Mouse (Mus musculus) midbrain, embryonic 15.5 days (tissue): ENCODE results near the gene Ring1. TPM values are rescaled to one million over a fixed set of nuclear protein-coding genes. Genes with fewer than 3 reads are reported as not detected.
A peak's percentile ranks its signal among the peaks of the same experiment; 100 is the strongest.

Experiments used
- ATAC-seq: fragments of 200-750 bp; cut with Nextera tagmentation; replicated peaks from 2 replicates; pipeline ENCODE4 v1.8.0; 2017; ENCODE audit warnings: moderate TSS enrichment
- H3K27ac ChIP-seq: fragments of 300-500 bp; sonication (generic); 2 replicates; pipeline ENCODE4 v1.5.1; 2015; ENCODE audit warnings: mild to moderate bottlenecking, inconsistent platforms
- H3K27me3 ChIP-seq: fragments of 300-500 bp; sonication (generic); replicated peaks from 2 replicates; pipeline ENCODE4 v1.6.1; 2015; ENCODE audit warnings: inconsistent platforms
- H3K36me3 ChIP-seq: fragments of 300-500 bp; sonication (generic); replicated peaks from 2 replicates; pipeline ENCODE4 v1.6.1; 2015; ENCODE audit warnings: inconsistent platforms
- H3K4me1 ChIP-seq: fragments of 300-500 bp; sonication (generic); 2 replicates; pipeline ENCODE4 v1.6.1; 2015; ENCODE audit warnings: inconsistent platforms
- H3K4me2 ChIP-seq: fragments of 300-500 bp; sonication (generic); 2 replicates; pipeline ENCODE4 v1.6.1; 2015; ENCODE audit warnings: inconsistent platforms, mild to moderate bottlenecking, moderate library complexity
- H3K4me3 ChIP-seq: fragments of 300-500 bp; sonication (generic); 2 replicates; pipeline ENCODE4 v1.5.1; 2015; ENCODE audit warnings: mild to moderate bottlenecking, inconsistent platforms
- H3K9ac ChIP-seq: fragments of 300-500 bp; sonication (generic); 2 replicates; pipeline ENCODE4 v1.6.1; 2015; ENCODE audit warnings: mild to moderate bottlenecking, inconsistent platforms
- H3K9me3 ChIP-seq: fragments of 300-500 bp; sonication (generic); 2 replicates; pipeline ENCODE4 v1.6.1; 2016; ENCODE audit warnings: inconsistent platforms
- WGBS: fragments of 180-500 bp; shearing (Covaris S2); methylation state at CpG from one replicate; pipeline ENCODE4 v1.1.7; 2015; ENCODE audit warnings: mixed read lengths; 5-methylcytosine and 5-hydroxymethylcytosine counted together
- polyA plus RNA-seq: library from polyadenylated mRNA; unstranded; fragments of >200 nt; fragmentation: Nextera tagmentation; extraction: Ambion mirVana; gene quantifications from 2 replicates; pipeline ENCODE4 v1.2.1, GENCODE M21; 2015

Ring1 gene
- polyA plus RNA-seq = 22.8 and 26.3 TPM in 2 replicates

DNA sequence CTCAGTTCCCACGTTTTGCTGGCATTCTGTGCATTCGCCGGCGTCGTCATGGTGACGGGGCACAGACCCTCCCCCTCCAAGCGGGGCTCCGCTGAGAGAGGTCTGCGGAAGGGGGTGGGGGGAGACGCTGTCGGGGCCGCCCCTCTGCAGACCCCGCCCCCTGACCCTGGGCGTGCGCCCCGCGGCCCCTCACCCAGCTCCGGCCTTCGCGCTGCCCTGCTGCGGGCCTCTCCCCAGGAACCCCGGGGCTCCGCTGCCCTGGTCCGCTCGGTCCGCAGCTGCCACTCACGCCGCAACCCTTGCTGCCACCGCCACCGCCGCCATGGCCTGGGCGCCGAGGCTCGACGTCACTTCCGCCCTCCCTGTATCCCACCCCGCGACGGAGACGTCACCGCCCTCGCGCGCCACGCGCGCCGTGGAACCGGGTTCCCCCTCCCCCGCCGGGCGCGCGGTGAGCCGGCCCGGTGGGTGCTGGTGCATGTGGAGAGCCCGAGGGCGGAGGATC is at the start of gene Ring1:
Gene Ring1, minus strand, starts transcription at position 364 of the 505 bp plus-strand sequence.
- Histone ChIP-seq H3K4me2 (peak within 1 kb of the TSS; percentile 90), H3K36me3 (peaks cover 14% of the 10 kb centered on the region; the same call in 1 of the 2 replicates), H3K9me3 (no peaks in the 10 kb centered on the region), H3K4me3 (peak within 1 kb of the TSS; percentile 75), H3K4me1 (peaks cover 58% of the 10 kb centered on the region), H3K27ac (peak within 1 kb of the TSS; percentile 99), H3K27me3 (no peaks in the 10 kb centered on the region), H3K9ac (peak within 1 kb of the TSS; percentile 81)
- WGBS = under 1% methylated on average over 56 of the region's 58 CpGs
- ATAC-seq = peak; percentile 80

DNA sequence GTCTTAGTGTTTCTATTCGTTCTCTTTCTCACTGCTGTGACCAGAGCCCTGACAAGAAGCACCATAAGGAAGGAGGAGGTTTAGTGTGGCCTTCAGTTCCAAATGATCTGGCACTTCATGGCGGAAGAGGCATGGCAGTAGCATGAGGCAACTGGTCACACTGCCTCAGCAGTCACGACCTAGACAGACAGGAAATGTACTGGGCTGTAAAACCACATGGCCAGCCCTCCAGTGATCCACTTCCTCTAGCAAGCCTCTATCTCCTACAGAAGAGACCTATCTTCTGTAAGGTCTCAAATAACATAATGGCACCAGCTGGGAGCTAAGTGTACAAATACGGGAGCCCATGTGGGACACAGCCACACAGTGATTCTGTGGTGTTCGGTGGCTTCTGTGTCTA is 47.6 kb upstream of the Ring1 start:
- peaks cover 7% of the 10 kb centered on the region for H3K27me3 ChIP-seq
- no peaks in the 10 kb centered on the region for H3K36me3 ChIP-seq
- no peak overlapping the region for H3K9ac ChIP-seq
- H3K4me2 ChIP-seq = no peak overlapping the region
- WGBS = 76% methylated on average over 5 of the region's 5 CpGs
- no peak for ATAC-seq
- H3K4me3 ChIP-seq = no peak overlapping the region
- no peaks in the 10 kb centered on the region for H3K9me3 ChIP-seq
- H3K4me1 ChIP-seq = peaks cover 9% of the 10 kb centered on the region
- no peak overlapping the region for H3K27ac ChIP-seq

DNA sequence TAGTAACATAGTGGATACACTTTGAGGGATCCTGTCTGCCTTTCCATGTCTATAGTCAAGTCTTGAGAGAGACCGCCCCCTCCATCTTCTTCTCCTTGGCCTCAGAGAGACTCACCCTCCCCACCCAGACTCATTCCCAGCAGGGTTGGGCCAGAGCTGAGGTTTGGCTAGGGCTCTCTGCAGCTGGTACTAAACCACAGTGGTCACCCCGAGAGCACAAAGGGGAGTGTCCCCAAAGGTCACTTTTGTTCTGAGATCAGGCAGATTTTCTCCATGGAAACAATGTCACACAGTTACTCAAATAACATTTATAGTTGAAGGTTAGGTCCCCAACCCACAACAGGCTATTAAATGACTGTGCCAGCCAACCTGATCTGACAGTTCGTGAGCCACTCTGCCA is 44.4 kb upstream of the Ring1 start:
- no peaks in the 10 kb centered on the region for H3K36me3 ChIP-seq
- no peak overlapping the region for H3K4me2 ChIP-seq
- H3K4me1 ChIP-seq = no peaks in the 10 kb centered on the region
- no peaks in the 10 kb centered on the region for H3K9me3 ChIP-seq
- no peak for ATAC-seq
- H3K27ac ChIP-seq = no peak overlapping the region
- no peaks in the 10 kb centered on the region for H3K27me3 ChIP-seq
- H3K9ac ChIP-seq = no peak overlapping the region
- WGBS = 47% methylated on average over 3 of the region's 3 CpGs
- H3K4me3 ChIP-seq = no peak overlapping the region

DNA sequence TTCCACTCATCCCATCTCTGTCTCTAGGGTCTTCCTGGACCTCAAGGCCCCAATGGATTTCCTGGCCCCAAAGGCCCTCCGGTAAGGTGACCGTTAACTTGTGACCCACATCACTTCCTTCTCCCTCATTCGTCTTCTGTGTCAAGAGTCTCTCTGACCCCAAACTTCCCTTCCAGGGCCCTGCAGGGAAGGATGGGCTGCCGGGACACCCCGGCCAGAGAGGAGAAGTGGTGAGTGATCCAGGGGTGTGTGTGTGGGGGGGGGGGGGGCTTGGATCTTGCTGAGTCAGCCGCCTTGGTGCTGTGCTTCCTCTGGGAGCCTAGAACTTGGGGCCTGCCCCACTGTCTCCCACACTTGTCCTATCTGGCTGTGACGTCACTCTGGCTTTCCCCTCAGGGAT is 32.7 kb upstream of the Ring1 start:
- Histone ChIP-seq H3K4me3 (no peak overlapping the region), H3K9me3 (no peaks in the 10 kb centered on the region), H3K4me1 (no peaks in the 10 kb centered on the region), H3K27me3 (no peaks in the 10 kb centered on the region), H3K4me2 (no peak overlapping the region), H3K36me3 (no peaks in the 10 kb centered on the region), H3K9ac (no peak overlapping the region), H3K27ac (no peak overlapping the region)
- WGBS = 90% methylated on average over 7 of the region's 7 CpGs
- ATAC-seq = no peak

DNA sequence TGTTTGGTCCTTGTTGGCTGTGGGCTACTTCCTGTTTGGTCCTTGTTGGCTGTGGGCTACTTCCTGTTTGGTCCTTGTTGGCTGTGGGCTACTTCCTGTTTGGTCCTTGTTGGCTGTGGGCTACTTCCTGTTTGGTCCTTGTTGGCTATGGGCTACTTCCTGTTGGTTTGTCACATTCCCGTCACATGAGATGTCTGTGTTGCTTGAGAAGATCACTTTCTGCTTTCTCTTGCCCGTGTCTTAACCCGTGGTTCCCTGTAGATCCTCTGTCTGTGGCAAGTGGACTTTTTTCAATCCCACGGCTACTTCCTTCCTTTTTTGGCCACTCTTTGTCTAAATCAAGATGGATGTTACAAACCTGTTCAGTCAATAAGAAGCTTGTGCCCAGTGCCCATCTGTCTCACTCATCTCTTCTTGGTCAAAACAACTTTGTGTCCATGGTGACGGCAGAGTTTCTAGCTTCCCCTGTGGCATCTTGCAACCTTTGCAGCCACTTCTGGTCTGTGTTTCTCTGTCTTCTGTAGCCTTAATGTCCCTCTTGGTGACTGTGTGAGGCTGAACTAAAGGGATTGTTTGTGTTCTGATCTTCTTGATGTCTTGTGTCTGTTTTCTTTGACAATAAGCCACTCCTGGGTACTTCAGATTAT is 23.0 kb upstream of the Ring1 start:
- H3K36me3 ChIP-seq = no peaks in the 10 kb centered on the region
- no peak overlapping the region for H3K9ac ChIP-seq
- H3K9me3 ChIP-seq = no peaks in the 10 kb centered on the region
- no peak for ATAC-seq
- H3K4me2 ChIP-seq = no peak overlapping the region
- H3K4me1 ChIP-seq = no peaks in the 10 kb centered on the region
- WGBS = 93% methylated on average over 5 of the region's 5 CpGs
- no peak overlapping the region for H3K27ac ChIP-seq
- no peaks in the 10 kb centered on the region for H3K27me3 ChIP-seq
- H3K4me3 ChIP-seq = no peak overlapping the region

DNA sequence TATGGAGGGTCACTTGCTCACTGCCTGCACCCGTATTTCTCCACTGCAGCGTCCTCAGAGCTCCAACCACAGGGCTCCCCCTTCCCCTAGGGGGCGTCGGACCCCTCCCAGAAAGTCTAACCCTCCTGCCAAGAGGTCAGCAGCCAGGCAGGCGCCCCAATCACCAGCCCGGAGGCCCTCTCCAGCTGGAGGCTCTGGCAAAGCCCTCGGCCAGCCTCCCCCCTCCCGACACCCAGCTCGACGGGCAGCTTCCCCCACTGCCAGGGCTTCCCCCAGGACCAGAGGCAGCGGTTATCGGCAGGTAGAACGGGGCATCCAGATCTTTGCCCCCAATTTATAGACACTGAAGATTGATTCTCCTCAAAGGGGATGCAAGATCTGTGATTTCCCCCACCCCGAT is 21.5 kb upstream of the Ring1 start:
- Histone ChIP-seq H3K27me3 (no peaks in the 10 kb centered on the region), H3K36me3 (no peaks in the 10 kb centered on the region), H3K4me2 (no peak overlapping the region), H3K4me1 (no peaks in the 10 kb centered on the region), H3K27ac (no peak overlapping the region), H3K4me3 (no peak overlapping the region), H3K9ac (no peak overlapping the region), H3K9me3 (no peaks in the 10 kb centered on the region)
- WGBS = 81% methylated on average over 14 of the region's 14 CpGs
- ATAC-seq = no peak

DNA sequence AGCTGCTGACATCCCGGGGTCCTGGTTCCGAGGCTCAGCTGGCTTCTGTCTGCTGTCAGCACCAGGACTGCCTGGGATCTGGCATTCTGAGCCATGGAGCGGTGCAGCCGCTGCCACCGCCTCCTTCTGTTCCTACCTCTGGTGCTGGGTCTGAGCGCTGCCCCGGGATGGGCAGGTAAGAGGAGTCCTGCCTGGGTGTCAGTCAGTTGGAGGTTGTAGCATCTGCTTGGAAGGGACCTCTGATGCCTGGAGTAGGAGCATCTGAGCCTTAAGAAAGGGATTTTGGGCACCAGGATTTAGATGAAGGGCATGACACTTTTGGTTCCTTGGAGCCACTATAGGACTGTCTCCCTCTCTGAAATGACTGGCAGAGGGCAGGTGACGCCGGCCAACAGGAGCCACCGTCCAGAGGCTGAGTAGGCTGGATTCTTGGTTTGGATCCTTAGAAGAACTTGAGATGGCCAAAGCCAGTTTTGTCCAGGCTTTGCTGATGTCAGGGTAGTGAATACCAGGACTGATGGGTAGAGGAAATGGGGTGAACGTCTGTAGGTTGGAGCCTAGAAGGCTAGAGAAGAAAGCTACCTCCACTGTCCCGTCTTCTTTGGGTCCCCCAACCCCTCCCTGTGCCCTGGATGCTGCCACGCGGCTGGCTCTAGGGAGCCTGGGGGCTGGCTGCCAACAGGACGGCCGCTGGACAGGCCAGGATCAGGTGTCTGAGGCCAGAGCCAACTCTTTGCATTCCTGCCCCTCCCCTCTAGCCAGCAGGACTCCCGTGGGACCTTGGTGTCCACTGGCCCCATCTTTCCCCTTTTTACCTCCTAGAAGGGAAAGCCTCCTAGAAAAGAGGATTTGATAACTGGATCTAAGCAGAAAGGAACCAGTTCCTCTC is 15.3 kb upstream of the Ring1 start:
- 27% methylated on average over 17 of the region's 17 CpGs for WGBS
- 0 out of 2 replicates have a peak, but pooled peaks have one; percentile 2 for ATAC-seq
- Histone ChIP-seq H3K4me1 (peaks cover 25% of the 10 kb centered on the region), H3K27me3 (no peaks in the 10 kb centered on the region), H3K4me3 (peak overlapping the region; percentile 23), H3K9me3 (no peaks in the 10 kb centered on the region), H3K9ac (peak overlapping the region; percentile 33; the same call in 1 of the 2 replicates), H3K27ac (no peak overlapping the region; the same call in 1 of the 2 replicates), H3K4me2 (peak overlapping the region; percentile 51), H3K36me3 (peaks cover 18% of the 10 kb centered on the region; the same call in 1 of the 2 replicates)

DNA sequence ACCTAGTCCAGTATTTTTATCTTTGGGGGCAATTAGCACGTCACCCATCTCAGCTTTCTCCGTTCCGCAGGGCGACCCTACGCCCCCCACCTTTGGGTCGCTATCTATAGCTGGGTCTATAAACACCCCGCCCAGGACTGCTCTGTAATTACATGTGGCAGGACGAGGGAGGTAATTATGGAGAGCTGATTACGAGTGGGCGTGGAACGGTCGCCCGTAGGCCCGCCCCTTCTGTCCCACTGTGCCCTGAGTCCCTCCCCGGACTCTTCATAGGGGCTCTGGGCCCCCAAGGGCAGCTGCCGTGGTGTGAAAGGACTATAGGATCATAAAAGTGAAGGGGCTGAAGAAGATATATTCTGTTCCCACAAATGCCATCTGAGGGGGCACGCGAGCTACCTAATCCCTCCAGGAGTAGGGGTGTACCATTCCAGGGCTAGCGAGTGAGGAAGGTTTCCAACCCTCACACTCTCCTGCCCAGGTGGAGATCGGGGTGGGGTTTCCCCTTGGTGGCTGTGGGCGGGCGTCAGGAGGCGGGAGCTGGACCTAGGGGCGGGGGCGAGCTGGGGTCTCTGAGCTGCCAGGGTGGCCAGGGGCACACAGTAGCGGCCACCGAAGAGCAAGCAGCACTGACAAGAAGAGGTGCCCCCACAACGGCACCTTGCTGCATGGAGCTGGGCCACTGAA is 14.5 kb upstream of the Ring1 start, which contains the start of gene Col11a2:
Gene Col11a2, plus strand, starts transcription at position 560 of the 684 bp plus-strand sequence.
- WGBS = 13% methylated on average over 28 of the region's 28 CpGs
- H3K36me3 ChIP-seq = peaks cover 23% of the 10 kb centered on the region
- H3K27me3 ChIP-seq = no peaks in the 10 kb centered on the region
- H3K4me1 ChIP-seq = peaks cover 25% of the 10 kb centered on the region
- H3K9ac ChIP-seq = peak within 1 kb of the TSS; percentile 33
- peak; percentile 62 for ATAC-seq
- H3K4me2 ChIP-seq = peak within 1 kb of the TSS; percentile 51
- H3K27ac ChIP-seq = no peak within 1 kb of the TSS; the same call in 1 of the 2 replicates
- H3K4me3 ChIP-seq = peak within 1 kb of the TSS; percentile 23
- no peaks in the 10 kb centered on the region for H3K9me3 ChIP-seq

DNA sequence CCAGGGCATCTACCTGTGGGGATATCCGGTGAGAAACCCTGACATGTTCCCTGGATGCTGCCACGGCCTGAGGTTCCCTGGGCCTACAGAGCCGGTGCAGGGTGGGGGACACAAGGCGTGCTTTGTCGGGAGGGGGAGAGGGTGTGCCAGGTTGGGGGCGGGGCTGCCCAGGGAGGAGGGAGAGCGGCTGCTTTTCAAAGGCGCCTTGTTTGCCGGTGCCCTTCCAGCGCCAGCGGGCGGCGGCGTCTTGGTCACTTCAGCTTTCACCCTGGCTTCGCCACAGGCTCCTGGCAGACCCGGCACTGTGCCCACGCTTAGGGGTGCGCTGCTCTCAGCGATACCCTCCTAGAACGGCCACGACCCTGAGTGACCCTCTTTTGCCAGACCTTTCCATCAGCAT is 14.0 kb upstream of the Ring1 start:
- Histone ChIP-seq H3K4me3 (peak overlapping the region; percentile 23), H3K36me3 (peaks cover 23% of the 10 kb centered on the region), H3K27me3 (no peaks in the 10 kb centered on the region), H3K27ac (no peak overlapping the region), H3K9me3 (no peaks in the 10 kb centered on the region), H3K9ac (peak overlapping the region; percentile 33; the same call in 1 of the 2 replicates), H3K4me1 (peaks cover 31% of the 10 kb centered on the region), H3K4me2 (peak overlapping the region; percentile 51)
- ATAC-seq = no peak
- 9% methylated on average over 18 of the region's 21 CpGs for WGBS

DNA sequence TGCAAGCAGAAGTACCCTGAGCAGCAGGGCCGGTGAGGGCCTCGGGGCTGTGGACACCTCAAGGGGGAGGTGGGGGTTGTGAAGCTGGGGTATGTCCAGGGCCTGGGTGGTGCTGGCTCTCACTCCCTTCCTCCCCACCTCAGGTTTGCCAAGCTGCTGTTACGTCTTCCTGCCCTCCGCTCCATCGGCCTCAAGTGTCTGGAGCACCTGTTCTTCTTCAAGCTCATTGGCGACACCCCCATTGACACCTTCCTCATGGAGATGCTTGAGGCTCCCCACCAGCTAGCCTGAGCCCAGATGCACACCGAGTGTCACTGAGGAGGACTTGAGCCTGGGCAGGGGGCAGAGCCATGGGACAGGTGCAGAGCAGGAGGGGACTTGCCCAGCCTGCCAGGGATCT is 12.8 kb upstream of the Ring1 start:
- 96% methylated on average over 7 of the region's 7 CpGs for WGBS
- H3K9me3 ChIP-seq = no peaks in the 10 kb centered on the region
- peaks cover 42% of the 10 kb centered on the region for H3K4me1 ChIP-seq
- H3K27ac ChIP-seq = no peak overlapping the region
- no peak overlapping the region for H3K9ac ChIP-seq
- ATAC-seq = no peak
- H3K36me3 ChIP-seq = peaks cover 23% of the 10 kb centered on the region
- no peak overlapping the region for H3K4me2 ChIP-seq
- no peak overlapping the region for H3K4me3 ChIP-seq
- no peaks in the 10 kb centered on the region for H3K27me3 ChIP-seq

DNA sequence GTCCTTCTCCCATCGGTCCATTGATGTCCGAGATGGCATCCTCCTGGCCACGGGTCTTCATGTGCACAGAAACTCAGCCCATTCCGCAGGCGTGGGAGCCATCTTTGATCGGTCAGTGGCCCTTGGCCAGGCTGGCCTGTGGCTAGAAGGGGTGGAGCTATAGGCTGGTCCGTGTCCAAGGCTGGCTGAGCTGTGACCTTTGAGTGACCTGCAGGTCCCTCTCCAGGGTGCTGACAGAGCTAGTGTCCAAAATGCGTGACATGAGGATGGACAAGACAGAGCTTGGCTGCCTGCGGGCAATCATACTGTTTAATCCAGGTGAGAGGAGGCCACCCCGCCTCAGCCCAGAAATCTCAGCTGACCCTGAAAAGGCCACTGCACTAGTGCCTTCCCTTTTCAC is 12.2 kb upstream of the Ring1 start:
- Histone ChIP-seq H3K4me1 (peaks cover 42% of the 10 kb centered on the region), H3K4me2 (no peak overlapping the region)
- ATAC-seq = no peak

DNA sequence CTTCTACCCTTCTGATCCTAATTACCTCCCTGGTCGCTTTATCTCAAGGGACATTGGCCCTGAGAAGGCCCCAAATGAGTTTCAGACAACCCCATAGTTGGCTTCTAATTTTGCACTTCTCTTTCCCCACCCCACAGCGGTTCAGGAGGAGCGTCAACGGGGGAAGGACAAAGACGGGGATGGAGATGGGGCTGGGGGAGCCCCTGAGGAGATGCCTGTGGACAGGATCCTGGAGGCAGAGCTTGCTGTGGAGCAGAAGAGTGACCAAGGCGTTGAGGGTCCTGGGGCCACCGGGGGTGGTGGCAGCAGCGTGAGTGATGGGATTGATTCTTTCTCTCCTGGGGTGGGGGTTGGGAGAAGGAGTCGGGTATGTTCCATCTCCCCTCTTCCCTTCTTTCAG is 11.0 kb upstream of the Ring1 start:
- ATAC-seq = no peak
- H3K4me2 ChIP-seq = no peak overlapping the region
- no peak overlapping the region for H3K9ac ChIP-seq
- H3K27me3 ChIP-seq = no peaks in the 10 kb centered on the region
- WGBS = 88% methylated on average over 9 of the region's 9 CpGs
- H3K27ac ChIP-seq = no peak overlapping the region
- peaks cover 46% of the 10 kb centered on the region for H3K4me1 ChIP-seq
- H3K4me3 ChIP-seq = no peak overlapping the region
- peaks cover 23% of the 10 kb centered on the region for H3K36me3 ChIP-seq
- no peaks in the 10 kb centered on the region for H3K9me3 ChIP-seq

More for the DNA sequence above, 12.2 kb upstream of the Ring1 start:
- Histone ChIP-seq H3K36me3 (peaks cover 23% of the 10 kb centered on the region), H3K27ac (no peak overlapping the region), H3K9ac (no peak overlapping the region), H3K9me3 (no peaks in the 10 kb centered on the region), H3K27me3 (no peaks in the 10 kb centered on the region), H3K4me3 (no peak overlapping the region)
- WGBS = 81% methylated on average over 10 of the region's 10 CpGs
